Mouse (Mus musculus) CH12.LX (cell line): ENCODE measurements around the gene Tle3. TPM values are rescaled to one million over a fixed set of nuclear protein-coding genes. Genes with fewer than 3 reads are reported as not detected.

ENCODE experiments used
- DNase-seq: peaks from one replicate; pipeline ENCODE4 v3.0.0-alpha.2; 2013; ENCODE audit errors: extremely low read depth
- H3K27ac ChIP-seq: 2 replicates; pipeline ENCODE4 v1.5.1; 2012; ENCODE audit warnings: low read depth, mild to moderate bottlenecking, control low read depth, moderate library complexity; ENCODE audit not compliant: insufficient read depth
- H3K27me3 ChIP-seq: replicated peaks from 2 replicates; pipeline ENCODE3; 2012; ENCODE audit warnings: inconsistent platforms
- H3K36me3 ChIP-seq, 2 experiments: replicated peaks in 1 of 2; 2 replicates each; pipeline versions ENCODE3 to v1.6.1; 2012; ENCODE audit warnings: inconsistent platforms in 1 of 2, low read length in 1 of 2, mild to moderate bottlenecking in 1 of 2, mixed read lengths in 1 of 2, moderate library complexity in 1 of 2; ENCODE audit not compliant: control insufficient read depth in 1 of 2, insufficient read depth in 1 of 2
- H3K4me1 ChIP-seq, 2 experiments: 2 replicates each; pipeline ENCODE4 v1.6.1; 2012; ENCODE audit warnings: inconsistent platforms in 1 of 2, moderate library complexity in 1 of 2; ENCODE audit not compliant: insufficient read depth in 2 of 2, control insufficient read depth in 1 of 2
- H3K4me2 ChIP-seq: 2 replicates; pipeline ENCODE4 v1.6.1; 2012; ENCODE audit warnings: low read depth, mild to moderate bottlenecking, control low read depth; ENCODE audit not compliant: poor library complexity, insufficient read depth, severe bottlenecking
- H3K4me3 ChIP-seq, 3 experiments: fragments of 150-350 bp in 1 of 3; sonication (generic) in 1 of 3; replicated peaks in 1 of 3; 2 replicates each; pipeline versions ENCODE3 to v1.5.1; 2011 to 2012; ENCODE audit warnings: low read depth in 2 of 3, low read length in 2 of 3, mild to moderate bottlenecking in 2 of 3, moderate library complexity in 2 of 3, control low read depth in 1 of 3, improper control_type of control experiment in 1 of 3, inconsistent platforms in 1 of 3, mixed read lengths in 1 of 3; ENCODE audit not compliant: poor library complexity in 1 of 3
- H3K79me2 ChIP-seq: replicated peaks from 2 replicates; pipeline ENCODE4 v1.6.1; 2012; ENCODE audit warnings: mild to moderate bottlenecking, moderate library complexity; ENCODE audit not compliant: control insufficient read depth, poor library complexity, insufficient read depth, severe bottlenecking; ENCODE audit errors: extremely low read depth
- H3K9ac ChIP-seq: 2 replicates; pipeline ENCODE4 v1.6.1; 2012; ENCODE audit warnings: low read depth, mild to moderate bottlenecking, control low read depth, moderate library complexity; ENCODE audit not compliant: insufficient read depth
- H3K9me3 ChIP-seq: replicated peaks from 2 replicates; pipeline ENCODE3; 2012; ENCODE audit warnings: low read length, inconsistent platforms, mixed read lengths
- CHD2 ChIP-seq: IDR thresholded peaks from 2 replicates; pipeline ENCODE4 v1.6.1; 2011; ENCODE audit warnings: low read length, improper control_type of control experiment
- CTCF ChIP-seq, 2 experiments: IDR thresholded peaks in 1 of 2; conservative IDR thresholded peaks in 1 of 2; 2 replicates each; pipeline ENCODE4 v1.5.1; 2011 to 2012; ENCODE audit warnings: low read depth in 2 of 2, low read length in 2 of 2, improper control_type of control experiment in 1 of 2, inconsistent platforms in 1 of 2, mild to moderate bottlenecking in 1 of 2, moderate library complexity in 1 of 2
- E2F4 ChIP-seq: IDR thresholded peaks from 2 replicates; pipeline ENCODE4 v1.6.1; 2011; ENCODE audit warnings: low read depth, low read length, improper control_type of control experiment; ENCODE audit not compliant: insufficient replicate concordance
- ETS1 ChIP-seq: conservative IDR thresholded peaks from 2 replicates; pipeline ENCODE4 v1.6.1; 2012; ENCODE audit warnings: low read depth, mild to moderate bottlenecking, inconsistent platforms, low read length, improper control_type of control experiment, moderate library complexity
- GABPA ChIP-seq: IDR thresholded peaks from 2 replicates; pipeline ENCODE4 v1.6.1; 2012; ENCODE audit warnings: low read depth, low read length, improper control_type of control experiment, inconsistent platforms; ENCODE audit not compliant: insufficient replicate concordance
- IRF4 ChIP-seq: IDR thresholded peaks from 2 replicates; pipeline ENCODE4 v1.6.1; 2014; ENCODE audit warnings: low read depth, mild to moderate bottlenecking, inconsistent platforms, low read length, improper control_type of control experiment
- JUN ChIP-seq: IDR thresholded peaks from 2 replicates; pipeline ENCODE4 v1.6.1; 2011; ENCODE audit warnings: low read depth, mild to moderate bottlenecking, low read length, improper control_type of control experiment, moderate library complexity; ENCODE audit not compliant: insufficient read depth
- KAT2A ChIP-seq: IDR thresholded peaks from 2 replicates; pipeline ENCODE4 v1.6.1; 2012; ENCODE audit warnings: low read length, improper control_type of control experiment, inconsistent platforms; ENCODE audit not compliant: insufficient replicate concordance
- MXI1 ChIP-seq: IDR thresholded peaks from 2 replicates; pipeline ENCODE4 v1.6.1; 2011; ENCODE audit warnings: mild to moderate bottlenecking, low read depth, low read length, improper control_type of control experiment
- RCOR1 ChIP-seq: conservative IDR thresholded peaks from 2 replicates; pipeline ENCODE4 v1.6.1; 2012; ENCODE audit warnings: low read depth, mild to moderate bottlenecking, inconsistent platforms, low read length, improper control_type of control experiment
- SMC3 ChIP-seq: IDR thresholded peaks from 2 replicates; pipeline ENCODE4 v1.6.1; 2011; ENCODE audit warnings: low read depth, low read length, improper control_type of control experiment
- USF2 ChIP-seq: conservative IDR thresholded peaks from 2 replicates; pipeline ENCODE4 v1.6.1; 2011; ENCODE audit warnings: low read depth, low read length, improper control_type of control experiment
- ZC3H11A ChIP-seq: IDR thresholded peaks from 2 replicates; pipeline ENCODE4 v1.6.1; 2012; ENCODE audit warnings: low read depth, mild to moderate bottlenecking, inconsistent platforms, low read length, improper control_type of control experiment
- ZMIZ1 ChIP-seq: IDR thresholded peaks from 2 replicates; pipeline ENCODE4 v1.6.1; 2012; ENCODE audit warnings: low read depth, mild to moderate bottlenecking, inconsistent platforms, low read length, improper control_type of control experiment
- dilution Hi-C: fragments of 300-500 bp; cut with MboI; formaldehyde crosslinking; loops from 2 replicates; pipeline ENCODE4 v1.14.3; 2020; ENCODE audit warnings: low sequenced_read_pairs; ENCODE audit not compliant: extremely low pct_unique_long_range_greater_than_20kb, extremely low pct_ligation_motif_present
- in situ Hi-C: fragments of 300-500 bp; cut with MboI; formaldehyde crosslinking; loops from 3 replicates; pipeline ENCODE4 v1.14.3; 2019; ENCODE audit warnings: low sequenced_read_pairs, low pct_ligation_motif_present, low pct_unique_long_range_greater_than_20kb, mixed read lengths
- polyA plus RNA-seq: library from polyadenylated mRNA; unstranded; fragments of >175 nt; gene quantifications from 2 replicates; pipeline ENCODE4 v1.2.1, GENCODE M21; 2012; ENCODE audit warnings: low read depth; ENCODE audit not compliant: insufficient read length
- total RNA-seq, 2 experiments: library from RNA; depleted of rRNA; stranded (reverse); fragments of 300-350 nt in 1 of 2; fragments of >200 nt in 1 of 2; gene quantifications; 2 replicates each; pipeline ENCODE4 v1.2.3; 2012 to 2014

Gene Tle3
- total and polyA plus RNA-seq, 3 experiments, result 8.1 to 29.1 (median 22.8) TPM

GRCm38 (mm10) chr9:61384101-61384500 lies 11.9 kb downstream of the Tle3 start:
- Histone ChIP-seq H3K27me3 (no peaks in the 10 kb centered on the region), H3K27ac (no peak overlapping the region), H3K4me1 (peaks cover 5 to 78% of the 10 kb centered on the region in 2 experiments; a peak in 2 of 4 replicates), H3K79me2 (no peaks in the 10 kb centered on the region), H3K36me3 (peaks cover 9 to 85% of the 10 kb centered on the region in 2 experiments), H3K9ac (no peak overlapping the region)
- in situ Hi-C loops, result no loop called here
- TF ChIP-seq ZMIZ1 (no peak), RCOR1 (no peak), CTCF (conservative IDR thresholded peaks at IDR 0.05 in 1 of 2, IDR thresholded peaks at IDR 0.05 in 1 of 2; ENCODE audit: low read depth in 2 of 2, low read length in 2 of 2) (no peak), GABPA (no peak), SMC3 (no peak), ZC3H11A (no peak), ETS1 (no peak)
- TF ChIP-seq, all 38 proteins: peak for 0
- H3K9me3 ChIP-seq, result no peaks in the 10 kb centered on the region
- no peak overlapping the region for H3K4me3 ChIP-seq
- no peak overlapping the region for H3K4me2 ChIP-seq
- no peak for DNase-seq
- dilution Hi-C loops, result no loop called here

- no peak overlapping the region for H3K4me3 ChIP-seq
- peaks cover 5 to 73% of the 10 kb centered on the region in 2 experiments; a peak in 2 of 4 replicates for H3K4me1 ChIP-seq
- dilution Hi-C loops (no loop called here), in situ Hi-C loops (no loop called here)
- no peaks in the 10 kb centered on the region for H3K27me3 ChIP-seq
- no peak overlapping the region for H3K9ac ChIP-seq
- peaks cover 9 to 84% of the 10 kb centered on the region in 2 experiments for H3K36me3 ChIP-seq
- no peak for DNase-seq
- TF ChIP-seq MXI1 (no peak), USF2 (no peak), JUN (no peak), KAT2A (no peak), RCOR1 (no peak), CHD2 (no peak), ETS1 (no peak), E2F4 (no peak), IRF4 (no peak)
- TF ChIP-seq, all 38 proteins: peak for 0
- Histone ChIP-seq H3K9me3 (no peaks in the 10 kb centered on the region), H3K79me2 (no peaks in the 10 kb centered on the region), H3K4me2 (no peak overlapping the region), H3K27ac (no peak overlapping the region)
These were observed 12.7 kb downstream of the Tle3 start for GRCm38 (mm10) chr9:61384646-61385443.
